Mouse (Mus musculus): ENCODE results near the gene Bola3.

The Bola3 gene

GRCm38 (mm10) chr6:83347916-83348315, 1.0 kb upstream of the Bola3 start:
- no peak for DNase-seq (ENCODE audit: low read depth, low spot score)

DNA sequence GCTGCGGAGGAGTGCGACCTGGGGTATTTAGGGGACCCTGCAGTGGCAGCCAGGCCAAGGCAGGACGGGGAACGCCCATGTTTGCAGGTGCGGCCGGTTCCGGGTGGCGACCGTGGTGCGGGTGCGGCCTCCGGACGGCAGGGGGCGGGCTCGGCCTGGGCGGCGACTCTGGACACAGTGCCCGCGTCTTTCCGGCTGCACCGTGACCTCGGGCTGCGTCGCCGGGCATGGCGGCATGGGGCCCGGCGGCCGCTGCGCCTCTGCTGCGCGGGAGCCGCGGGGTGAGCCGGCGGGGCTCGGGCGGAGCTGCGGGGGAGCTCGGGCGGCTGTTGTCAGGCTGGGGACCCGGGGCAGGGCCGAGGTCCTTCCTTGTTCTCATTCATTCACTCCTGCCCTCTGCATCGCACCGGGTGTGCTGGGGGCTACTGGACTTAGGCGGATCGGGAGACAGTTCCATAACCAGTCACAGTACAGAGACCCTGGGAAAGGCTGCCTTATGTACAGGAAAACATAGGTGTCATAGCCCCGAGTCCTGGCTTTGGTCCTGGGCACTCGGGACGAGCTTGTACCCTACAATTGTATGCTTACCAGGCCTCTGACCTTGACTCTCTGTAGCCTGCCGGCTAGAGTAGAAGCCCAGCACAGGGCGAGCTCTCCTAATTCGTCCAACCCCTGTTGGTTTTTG, 469 bp downstream of the Bola3 start:
- DNase-seq (ENCODE audit: low read depth, low spot score): peak; percentile 52

GRCm38 (mm10) chr6:83350172-83350571, 1.2 kb downstream of the Bola3 start:
- no peak for DNase-seq (ENCODE audit: low read depth, low spot score)

- no peak for DNase-seq (ENCODE audit: low read depth, low spot score)
These were observed 2.0 kb downstream of the Bola3 start for GRCm38 (mm10) chr6:83350851-83351405.

DNA sequence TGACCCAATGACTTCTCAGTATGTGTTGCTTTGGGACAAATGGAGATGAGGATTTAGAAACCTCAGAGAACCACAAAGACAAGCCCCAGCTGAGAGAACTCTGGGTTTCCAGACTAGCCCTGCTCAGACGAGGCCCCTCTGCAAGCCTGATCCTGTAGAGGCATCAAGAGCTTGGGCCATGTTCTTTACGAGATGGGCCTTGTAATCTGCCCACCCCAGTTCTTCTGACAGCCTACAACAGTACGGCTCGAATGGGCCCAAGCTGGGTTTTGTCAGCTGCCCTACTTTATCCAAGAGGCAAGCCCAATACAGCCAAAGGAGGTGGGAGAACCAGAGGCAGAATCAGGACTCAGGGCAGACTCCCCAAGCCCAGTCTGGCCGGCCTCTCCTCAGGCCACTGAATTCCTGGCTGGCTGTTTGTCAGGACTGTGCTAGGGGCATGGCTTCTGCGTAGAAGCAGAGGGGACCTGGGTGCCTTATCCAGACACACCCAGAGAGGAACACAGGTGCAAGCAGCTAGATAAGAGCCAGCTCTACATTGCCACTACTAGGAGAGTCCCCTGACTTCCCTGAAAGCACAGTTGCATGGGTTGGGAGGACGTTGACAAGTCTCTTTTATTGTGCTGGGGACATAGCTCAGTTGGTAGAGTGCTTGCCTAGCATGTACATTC, 2.7 kb downstream of the Bola3 start:
- DNase-seq (ENCODE audit: low read depth, low spot score): no peak

GRCm38 (mm10) chr6:83352666-83353410, 3.9 kb downstream of the Bola3 start:
- no peak for DNase-seq (ENCODE audit: low read depth, low spot score)

- DNase-seq (ENCODE audit: low read depth, low spot score): no peak
These were observed 6.2 kb downstream of the Bola3 start for GRCm38 (mm10) chr6:83354856-83355781.

DNA sequence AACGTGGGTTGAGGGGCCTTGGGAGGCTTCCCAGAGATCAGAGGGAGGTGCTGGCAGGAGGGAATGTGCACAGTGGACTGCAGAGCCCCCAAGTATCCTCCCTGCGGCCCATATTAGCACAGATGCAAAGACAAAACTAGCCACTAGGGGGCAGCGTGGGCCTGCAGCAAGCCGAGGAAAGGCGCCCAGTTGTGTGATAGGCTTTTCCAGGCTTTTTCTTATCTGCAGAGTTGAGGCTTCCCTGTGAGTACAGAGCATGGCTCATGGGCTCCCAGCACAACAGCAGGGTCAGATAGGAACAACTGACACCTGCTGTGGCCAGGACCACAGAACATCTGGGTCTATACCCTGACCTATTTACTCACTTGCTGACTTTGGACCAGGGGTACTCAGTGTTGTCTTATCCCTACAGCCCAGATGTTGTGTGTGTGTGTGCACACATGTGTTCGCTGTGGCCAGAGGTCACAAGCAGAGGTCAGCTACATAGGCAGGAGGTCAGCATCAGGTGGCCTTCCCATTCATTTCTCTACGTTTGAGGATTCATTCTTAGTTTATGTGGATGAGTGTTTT, 7.7 kb downstream of the Bola3 start:
- DNase-seq (ENCODE audit: low read depth, low spot score): peak; percentile 38

DNA sequence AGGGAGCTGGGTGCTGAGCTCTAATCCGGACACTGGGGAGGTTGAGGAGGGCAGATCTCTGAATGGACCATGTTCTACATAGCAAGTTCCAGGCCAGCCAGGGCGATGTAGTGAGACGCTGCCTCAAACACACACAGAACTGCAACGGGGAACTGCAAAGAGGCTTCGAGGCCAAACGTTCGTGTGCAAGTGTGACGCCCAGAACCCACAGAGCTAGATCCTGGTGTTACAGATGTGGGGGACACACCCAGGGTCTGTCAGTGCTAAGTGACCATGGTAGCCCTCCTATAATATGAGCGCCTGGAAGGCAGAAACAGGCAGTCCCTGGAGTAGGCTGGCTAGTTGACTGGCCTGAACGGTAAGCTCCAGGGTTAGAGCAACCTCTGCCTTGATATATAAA, 8.5 kb downstream of the Bola3 start:
- no peak for DNase-seq (ENCODE audit: low read depth, low spot score)

- no peak for DNase-seq (ENCODE audit: low read depth, low spot score)
These were observed 12.7 kb downstream of the Bola3 start for GRCm38 (mm10) chr6:83361523-83362248.

GRCm38 (mm10) chr6:83363075-83363474, 14.1 kb downstream of the Bola3 start:
- no peak for DNase-seq (ENCODE audit: low read depth, low spot score)

- no peak for DNase-seq (ENCODE audit: low read depth, low spot score)
These were observed 21.5 kb downstream of the Bola3 start for GRCm38 (mm10) chr6:83370316-83370965.

GRCm38 (mm10) chr6:83371350-83371749, 22.4 kb downstream of the Bola3 start:
- DNase-seq (ENCODE audit: low read depth, low spot score): no peak

GRCm38 (mm10) chr6:83373704-83374300, 24.9 kb downstream of the Bola3 start:
- no peak for DNase-seq (ENCODE audit: low read depth, low spot score)

- DNase-seq (ENCODE audit: low read depth, low spot score): no peak
These were observed 32.9 kb downstream of the Bola3 start for GRCm38 (mm10) chr6:83381510-83382491.

DNA sequence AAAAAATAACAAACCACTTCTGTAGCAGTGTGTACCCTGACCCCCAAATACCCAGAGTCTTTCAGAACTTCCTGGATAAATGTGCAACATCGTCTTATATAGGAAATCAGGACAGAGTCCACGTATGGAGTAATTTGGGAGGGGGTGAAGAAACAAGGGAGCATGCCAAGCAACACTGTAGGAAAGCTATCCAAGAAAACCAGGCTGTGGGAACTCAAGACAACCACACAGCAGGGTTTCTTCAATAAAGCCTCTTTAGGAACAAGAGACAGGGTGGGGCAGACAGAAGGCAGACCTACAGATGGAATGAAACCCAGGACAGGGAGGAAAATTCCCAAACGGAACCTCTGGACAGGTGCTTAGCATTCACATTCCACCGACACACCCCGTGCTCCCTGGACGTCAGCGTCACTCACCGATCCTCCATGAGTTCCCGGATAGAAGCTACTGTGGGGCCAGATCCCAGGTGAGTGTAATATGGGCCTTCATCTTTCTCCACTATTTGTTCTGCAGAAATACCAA, 36.7 kb downstream of the Bola3 start:
- no peak for DNase-seq (ENCODE audit: low read depth, low spot score)

DNA sequence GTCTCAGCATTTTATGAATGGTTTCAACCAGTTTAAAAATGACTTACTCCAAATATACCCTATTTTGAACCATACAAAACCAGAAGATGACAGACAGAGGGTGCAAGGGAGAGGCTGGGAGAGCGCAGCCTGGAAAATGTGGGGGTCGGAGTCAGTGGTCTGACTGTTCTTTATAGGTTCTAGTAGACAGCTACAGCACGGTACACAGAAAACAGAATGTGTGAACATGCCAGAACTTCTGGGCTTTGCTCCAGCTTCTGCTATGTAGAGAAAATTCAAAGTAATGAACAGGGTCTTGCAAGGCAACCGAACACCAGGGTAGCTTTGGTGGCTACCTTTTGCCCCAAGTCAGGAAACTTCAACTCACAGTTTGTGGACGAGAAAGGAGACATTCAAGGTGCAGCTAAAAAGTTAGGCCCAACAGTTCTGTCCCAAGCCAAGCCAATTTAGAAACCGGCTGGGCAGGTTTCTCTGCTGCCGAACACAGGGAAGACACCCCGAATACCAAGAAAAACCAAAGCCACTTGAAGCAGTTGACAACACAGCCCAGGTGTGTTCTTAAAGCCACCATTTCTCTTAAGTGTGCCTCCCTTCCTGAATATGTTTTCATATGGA, 43.3 kb downstream of the Bola3 start:
- DNase-seq (ENCODE audit: low read depth, low spot score): no peak
